Mouse (Mus musculus) hematopoietic multipotent progenitor cell, adult 10-12 weeks (in vitro differentiated cells): ENCODE measurements around the gene Trim46. TPM values are rescaled to one million over a fixed set of nuclear protein-coding genes. Genes with fewer than 3 reads are reported as not detected.

Source experiments
- polyA plus RNA-seq: library from polyadenylated mRNA; stranded (reverse); fragments of >175 nt; gene quantifications from 2 replicates; pipeline ENCODE4 v1.2.3, GENCODE M21; 2012; ENCODE audit warnings: low replicate concordance

The Trim46 gene
- 7.9 and 14.5 TPM in 2 replicates for polyA plus RNA-seq

GRCm38 (mm10) chr3:89246261-89247100, at the start of gene Trim46:
Trim46 (minus strand) TSS chr3:89246309.

DNA sequence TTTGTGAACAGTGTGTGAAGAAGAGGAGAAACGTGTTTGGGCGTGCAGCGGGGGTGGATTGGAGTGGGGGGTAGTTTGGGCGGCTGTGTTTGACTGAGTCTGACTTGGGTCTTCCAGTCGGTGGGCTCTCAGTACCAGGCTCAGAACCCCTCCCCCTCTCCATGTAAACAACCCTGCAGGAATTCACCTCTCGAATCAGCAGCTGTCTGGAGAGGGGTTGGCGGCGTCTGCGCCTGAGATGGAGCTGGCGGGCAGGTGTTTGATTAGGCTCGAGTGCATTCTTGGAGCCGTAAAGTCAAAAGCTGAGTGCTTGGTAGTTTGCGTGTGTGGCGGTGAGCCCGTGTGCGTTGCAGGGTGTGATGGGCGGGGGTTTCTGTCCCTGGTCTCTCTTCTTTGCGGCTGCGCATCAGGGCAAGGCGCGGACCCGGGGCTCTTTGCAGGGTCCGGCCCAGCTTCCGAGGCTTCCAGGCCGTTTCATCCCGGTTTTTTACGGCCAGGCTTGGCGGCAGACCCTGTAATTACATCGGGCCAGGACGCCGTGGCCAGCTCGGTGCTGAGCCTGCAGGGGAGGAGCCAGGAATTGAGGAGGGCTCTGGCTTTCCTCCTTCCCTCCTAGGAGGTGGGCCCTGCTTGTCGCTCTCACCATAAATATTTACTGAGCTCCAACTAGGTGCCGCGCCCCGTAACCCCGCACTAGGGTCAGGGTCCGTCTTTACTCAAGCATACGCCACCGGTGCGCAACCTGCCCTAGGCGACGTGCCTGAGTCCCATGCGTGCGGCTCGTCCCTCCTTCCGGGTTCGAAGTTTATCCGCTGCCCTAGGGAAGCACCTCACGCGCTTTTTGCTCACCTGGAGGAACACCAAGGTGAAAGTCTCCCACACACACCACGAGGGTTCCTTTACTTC, 34.8 kb upstream of the Trim46 start, which contains the start of gene Efna1:
Gene Efna1, minus strand, starts transcription at position 537 of the 906 bp plus-strand sequence.

GRCm38 (mm10) chr3:89270051-89270755, 24.1 kb upstream of the Trim46 start, which contains the start of gene Slc50a1:
Slc50a1 (minus strand) TSS chr3:89270570.

GRCm38 (mm10) chr3:89259076-89259475, 13.0 kb upstream of the Trim46 start, which contains the start of gene Dpm3:
Dpm3 (plus strand) TSS chr3:89259358.

GRCm38 (mm10) chr3:89245688-89246171, 379 bp downstream of the Trim46 start, which contains the start of gene Krtcap2:
Krtcap2 (plus strand) TSS chr3:89245966.

GRCm38 (mm10) chr3:89228836-89229235, 17.3 kb downstream of the Trim46 start, which contains the start of gene Muc1:
Muc1 (plus strand) TSS chr3:89229057.

DNA sequence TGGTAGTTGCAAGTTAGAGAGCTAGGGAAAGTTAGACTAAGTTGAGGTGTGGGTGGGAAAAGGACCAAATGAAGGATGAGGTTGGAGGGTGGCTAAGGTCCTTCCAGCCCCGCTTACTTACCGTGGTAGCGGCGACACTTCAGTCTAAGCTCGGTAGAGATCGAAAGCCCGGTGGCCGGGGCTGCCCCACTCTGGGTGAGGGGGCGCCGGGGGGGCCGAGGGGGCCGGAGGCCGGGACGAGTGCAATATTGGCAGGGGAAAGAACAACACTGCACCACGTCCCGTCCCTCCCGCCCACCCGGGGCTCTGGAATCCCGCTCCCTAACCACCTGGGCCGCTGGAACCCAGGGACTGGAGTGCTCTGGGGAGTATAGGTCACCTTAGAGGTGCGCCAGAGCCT, 19.2 kb downstream of the Trim46 start, which contains the start of gene Mtx1:
Gene Mtx1, minus strand, starts transcription at position 189 of the 400 bp plus-strand sequence.

DNA sequence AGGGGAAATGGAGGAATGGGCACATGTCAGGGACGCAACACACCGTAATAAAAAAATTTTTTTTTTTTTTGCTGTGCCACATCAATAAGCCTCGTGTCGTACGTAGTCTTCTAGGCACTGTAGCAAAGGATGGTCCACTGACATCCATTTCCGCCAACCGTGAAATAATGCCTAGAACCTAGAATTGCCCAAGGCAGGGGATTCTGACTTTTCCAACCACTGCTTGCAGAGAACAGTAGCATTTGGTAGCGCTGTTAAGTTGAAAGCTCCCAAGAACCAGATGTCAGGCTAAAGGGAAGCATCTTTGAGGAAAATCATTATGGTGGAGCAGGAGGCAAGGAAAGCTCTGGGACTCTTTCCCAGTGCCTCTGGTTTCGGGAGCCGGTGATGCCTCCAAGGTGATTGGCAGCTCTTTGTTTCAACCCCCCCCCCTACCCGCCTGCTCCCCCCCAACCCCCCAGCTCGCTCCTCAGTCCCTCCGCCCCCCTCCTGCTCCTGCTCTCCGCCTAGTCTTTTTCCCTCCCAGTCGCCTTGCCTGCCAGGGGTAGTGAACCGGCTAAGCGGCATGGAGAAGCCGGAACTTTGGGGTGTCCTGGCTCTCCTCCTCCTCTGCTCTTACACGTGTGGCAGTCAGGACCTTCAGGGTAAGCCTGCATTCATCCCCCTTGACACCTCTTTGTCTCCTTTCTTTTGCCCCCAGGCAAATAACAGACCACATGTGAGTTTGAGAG, 31.3 kb downstream of the Trim46 start, which contains the start of gene Thbs3:
Gene Thbs3, plus strand, starts transcription at position 500 of the 731 bp plus-strand sequence.

GRCm38 (mm10) chr3:89202253-89203141, 43.6 kb downstream of the Trim46 start, which contains the start of gene Gba:
Gba (plus strand) TSS chr3:89202928.

Other genes with a start within 250 kb of the Trim46 start
- gene Rusc1, start 153.0 kb downstream of the Trim46 start, polyA plus RNA-seq: 39.4 and 51.6 TPM in 2 replicates
- gene Gm43738, start 145.2 kb downstream of the Trim46 start, polyA plus RNA-seq: 0.68 TPM in 1 of 2 replicates, not detected in the other
- 4.4 and 8.8 TPM in 2 replicates for gene Fdps, start 144.3 kb downstream of the Trim46 start, polyA plus RNA-seq
- 5.5 and 56.5 TPM in 2 replicates for gene Pklr, start 110.2 kb downstream of the Trim46 start, polyA plus RNA-seq
- gene Hcn3, start 86.1 kb downstream of the Trim46 start, polyA plus RNA-seq: 3.0 and 4.4 TPM in 2 replicates
- gene Clk2, start 81.5 kb downstream of the Trim46 start, polyA plus RNA-seq: 48.8 and 75.7 TPM in 2 replicates
- gene Scamp3, start 68.8 kb downstream of the Trim46 start, polyA plus RNA-seq: 280 and 307 TPM in 2 replicates
- 144 and 333 TPM in 2 replicates for gene Fam189b, start 63.2 kb downstream of the Trim46 start, polyA plus RNA-seq
- gene Gba, start 43.4 kb downstream of the Trim46 start, polyA plus RNA-seq: 14.9 and 15.3 TPM in 2 replicates
- 0.47 and 0.53 TPM in 2 replicates for gene Thbs3, start 31.1 kb downstream of the Trim46 start, polyA plus RNA-seq
- gene Mtx1, start 19.2 kb downstream of the Trim46 start, polyA plus RNA-seq: 196 and 222 TPM in 2 replicates
- 0.72 and 1.1 TPM in 2 replicates for gene Muc1, start 17.3 kb downstream of the Trim46 start, polyA plus RNA-seq
- gene Krtcap2, start 343 bp downstream of the Trim46 start, polyA plus RNA-seq: 77.7 and 182 TPM in 2 replicates
- gene Dpm3, start 13.0 kb upstream of the Trim46 start, polyA plus RNA-seq: 332 and 345 TPM in 2 replicates
- 38.7 and 63.5 TPM in 2 replicates for gene Slc50a1, start 24.3 kb upstream of the Trim46 start, polyA plus RNA-seq
- 0.37 and 0.85 TPM in 2 replicates for gene Efna1, start 34.8 kb upstream of the Trim46 start, polyA plus RNA-seq
- not detected in 2 replicates for gene Efna3, start 76.7 kb upstream of the Trim46 start, polyA plus RNA-seq
- gene Efna4, start 91.7 kb upstream of the Trim46 start, polyA plus RNA-seq: 0.65 and 1.9 TPM in 2 replicates
- 41.8 and 169 TPM in 2 replicates for gene Adam15, start 103.7 kb upstream of the Trim46 start, polyA plus RNA-seq
- not detected in 2 replicates for gene Dcst2, start 115.7 kb upstream of the Trim46 start, polyA plus RNA-seq
- not detected in 2 replicates for gene Dcst1, start 118.9 kb upstream of the Trim46 start, polyA plus RNA-seq
- 186 and 424 TPM in 2 replicates for gene Zbtb7b, start 148.5 kb upstream of the Trim46 start, polyA plus RNA-seq
- 0.49 TPM in 1 of 2 replicates, not detected in the other for gene Lenep, start 156.5 kb upstream of the Trim46 start, polyA plus RNA-seq
- 15.1 and 28.4 TPM in 2 replicates for gene Flad1, start 165.6 kb upstream of the Trim46 start, polyA plus RNA-seq
- 9.2 and 12.8 TPM in 2 replicates for gene Cks1b, start 172.1 kb upstream of the Trim46 start, polyA plus RNA-seq
- 109 and 110 TPM in 2 replicates for gene Shc1, start 172.1 kb upstream of the Trim46 start, polyA plus RNA-seq
- gene Pygo2, start 183.9 kb upstream of the Trim46 start, polyA plus RNA-seq: 170 and 494 TPM in 2 replicates
- gene Pbxip1, start 190.4 kb upstream of the Trim46 start, polyA plus RNA-seq: 65.6 and 87.9 TPM in 2 replicates
- gene Pmvk, start 208.2 kb upstream of the Trim46 start, polyA plus RNA-seq: 0.87 and 11.8 TPM in 2 replicates